ENCODE assay signal across 25 mouse cellular contexts in the genomic region with DNA sequence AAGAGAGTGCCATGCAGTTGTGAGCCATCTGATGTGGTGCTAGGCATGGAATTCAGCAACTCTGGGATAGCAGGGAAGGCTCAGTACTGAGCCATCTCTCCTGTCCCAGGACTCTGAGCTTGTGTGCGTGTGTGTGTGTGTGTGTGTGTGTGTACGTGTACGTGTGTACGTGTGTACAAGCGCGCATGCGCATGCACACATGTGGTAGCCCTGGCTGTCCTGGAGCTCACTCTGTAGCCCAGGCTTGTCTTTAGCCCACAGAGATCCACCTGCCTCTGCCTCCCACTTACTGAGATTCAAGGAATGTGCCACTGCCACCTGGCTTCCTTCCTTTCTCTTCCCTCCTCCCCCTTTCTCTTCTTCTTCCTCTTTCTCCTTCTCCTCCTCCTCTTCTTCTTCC. TPM values are rescaled to one million over a fixed set of nuclear protein-coding genes. Genes with fewer than 3 reads are reported as not detected.
"Had no signal": no experiment of that assay in that cellular context is flagged by ENCODE, and none has a peak within 500 bp of the region (broad histone marks: within the 10 kb centered on the region; RNA-seq: fewer than 3 reads in every experiment).

No protein-coding gene starts in this region.

- H3K9ac ChIP-seq: kidney, embryonic 15.5 days; limb, embryonic 12.5 days; limb, embryonic 15.5 days; lung, embryonic 15.5 days; neural tube, embryonic 12.5 days; neural tube, embryonic 15.5 days had no signal

- DNase-seq: kidney, adult 11 months; kidney, adult 8-10 months; kidney, postnatal 10 days; kidney, postnatal 36 days; layer of hippocampus, postnatal 36 days; left cerebral cortex, postnatal 4 days; liver, embryonic 13.5 days; lung, adult 18-20 months; lung, postnatal 10 days; lung, postnatal 36 days; midbrain, embryonic 14.5 days; right cerebral cortex, adult 18-20 months; right cerebral cortex, postnatal 14 days; right cerebral cortex, postnatal 4 days; thymus, postnatal 25 days had no signal

- H3K27ac ChIP-seq: kidney, embryonic 15.5 days; limb, embryonic 12.5 days; limb, embryonic 15.5 days; lung, embryonic 15.5 days; midbrain, embryonic 10.5 days; neural tube, embryonic 12.5 days; neural tube, embryonic 15.5 days; stomach, postnatal 0 days had no signal

- H3K36me3 ChIP-seq: kidney, embryonic 15.5 days; limb, embryonic 12.5 days; limb, embryonic 15.5 days; lung, embryonic 15.5 days; neural tube, embryonic 12.5 days; neural tube, embryonic 15.5 days had no signal

- H3K9me3 ChIP-seq: kidney, embryonic 15.5 days; limb, embryonic 12.5 days; limb, embryonic 15.5 days; liver, embryonic 13.5 days; lung, embryonic 15.5 days; megakaryocyte, embryonic 14.5 days; midbrain, embryonic 10.5 days; neural tube, embryonic 12.5 days; neural tube, embryonic 15.5 days had no signal

- H3K4me2 ChIP-seq: limb, embryonic 15.5 days; lung, embryonic 15.5 days had no signal

- H3K4me3 ChIP-seq: limb, embryonic 12.5 days; limb, embryonic 15.5 days; lung, embryonic 15.5 days; megakaryocyte, embryonic 14.5 days; neural tube, embryonic 12.5 days; neural tube, embryonic 15.5 days had no signal

- H3K27me3 ChIP-seq: kidney, embryonic 15.5 days; limb, embryonic 12.5 days; limb, embryonic 15.5 days; liver, embryonic 13.5 days; lung, embryonic 15.5 days; megakaryocyte, embryonic 14.5 days; neural tube, embryonic 12.5 days; neural tube, embryonic 15.5 days had no signal

RNA-seq across cellular contexts. Expression of gene Rlbp1, which starts 7.1 kb away (rescaled TPM):
- polyA plus RNA-seq: stomach, embryonic 14.5 days had no signal
